Mouse (Mus musculus) heart, adult 2 months (tissue): Measurements from ENCODE around the gene Nudt4.

Experiments
- CTCF ChIP-seq: fragments of 200-600 bp; IDR thresholded peaks from 2 replicates; pipeline ENCODE4 v1.8.1; 2022; ENCODE audit warnings: antibody characterized with exemption, mild to moderate bottlenecking, moderate library complexity
- EP300 ChIP-seq: fragments of 200-500 bp; IDR thresholded peaks from 2 replicates; pipeline ENCODE4 v1.6.1; 2011; ENCODE audit warnings: low read depth, low read length, control low read depth; ENCODE audit not compliant: insufficient read depth

GRCm38 (mm10) chr10:95515293-95515931 lies 48.5 kb downstream of the Nudt4 start:
- TF ChIP-seq CTCF (no peak), EP300 (no peak)
